Mouse (Mus musculus) forebrain, embryonic 16.5 days (tissue): ENCODE measurements around the gene Olfr1224-ps1. TPM values are rescaled to one million over a fixed set of nuclear protein-coding genes. Genes with fewer than 3 reads are reported as not detected.
"Not testable (repeated sequence)": the region's sequence is repeated elsewhere in the genome, so short reads cannot be mapped to it uniquely, and the experiment has no call there.

Experiments used
- ATAC-seq: fragments of 200-750 bp; cut with Nextera tagmentation; 2 replicates; pipeline ENCODE4 v1.8.0; 2017; ENCODE audit warnings: mild to moderate bottlenecking, moderate library complexity
- H3K27ac ChIP-seq: fragments of 300-500 bp; sonication (generic); 2 replicates; pipeline ENCODE4 v1.5.1; 2014; ENCODE audit warnings: low read length, control low read depth
- H3K27me3 ChIP-seq: fragments of 300-500 bp; sonication (generic); replicated peaks from 2 replicates; pipeline ENCODE4 v1.6.1; 2014; ENCODE audit warnings: low read length; ENCODE audit not compliant: control insufficient read depth, insufficient read depth
- H3K36me3 ChIP-seq: fragments of 300-500 bp; sonication (generic); 2 replicates; pipeline ENCODE4 v1.6.1; 2014; ENCODE audit not compliant: control insufficient read depth, insufficient read depth
- H3K4me1 ChIP-seq: fragments of 300-500 bp; sonication (generic); replicated peaks from 2 replicates; pipeline ENCODE4 v1.6.1; 2014; ENCODE audit warnings: low read length; ENCODE audit not compliant: control insufficient read depth, insufficient read depth
- H3K4me2 ChIP-seq: fragments of 300-500 bp; sonication (generic); 2 replicates; pipeline ENCODE4 v1.6.1; 2014; ENCODE audit warnings: mild to moderate bottlenecking, low read length, control low read depth
- H3K4me3 ChIP-seq: fragments of 300-500 bp; sonication (generic); replicated peaks from 2 replicates; pipeline ENCODE4 v1.5.1; 2014; ENCODE audit warnings: mild to moderate bottlenecking, low read length, control low read depth
- H3K9ac ChIP-seq: fragments of 300-500 bp; sonication (generic); replicated peaks from 2 replicates; pipeline ENCODE4 v1.6.1; 2014; ENCODE audit warnings: low read depth, low read length, control low read depth
- H3K9me3 ChIP-seq: fragments of 300-500 bp; sonication (generic); 2 replicates; pipeline ENCODE4 v1.6.1; 2016; ENCODE audit warnings: low read length; ENCODE audit not compliant: control insufficient read depth
- WGBS: fragments of 180-500 bp; shearing (Covaris S2); extraction: QIAGEN DNeasy Blood & Tissue Kit; methylation state at CpG from one replicate; pipeline ENCODE4 v1.1.7; 2014; 5-methylcytosine and 5-hydroxymethylcytosine counted together
- polyA plus RNA-seq: library from polyadenylated mRNA; unstranded; fragments of >200 nt; fragmentation: Nextera tagmentation; extraction: Ambion mirVana; gene quantifications from 2 replicates; pipeline ENCODE4 v1.2.1, GENCODE M21; 2015

The Olfr1224-ps1 gene
- polyA plus RNA-seq, result not detected in 2 replicates

DNA sequence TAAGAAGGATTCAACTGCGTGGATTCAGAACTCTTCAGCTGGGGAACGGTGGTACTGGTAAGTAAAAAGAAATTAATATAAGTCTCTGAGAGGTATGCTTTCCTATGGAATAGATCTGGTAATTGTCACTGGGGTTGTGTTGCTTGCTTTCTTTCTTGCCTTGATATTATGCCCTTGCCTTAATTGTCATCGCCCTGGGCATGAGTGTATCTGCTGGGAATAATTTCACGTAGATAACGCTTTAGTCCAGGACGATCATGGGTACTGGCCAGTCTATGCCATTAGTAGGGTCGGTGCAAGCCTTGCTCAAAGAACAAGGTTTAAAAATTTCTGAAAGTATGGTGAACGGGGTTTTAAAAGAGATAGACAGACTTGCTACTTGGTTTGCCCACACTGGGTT lies at the start of gene Olfr1224-ps1:
Olfr1224-ps1 (minus strand) TSS at position 101 of the 400 bp plus-strand sequence.
- H3K27ac ChIP-seq, ATAC-seq, H3K27me3 ChIP-seq, H3K36me3 ChIP-seq, H3K4me3 ChIP-seq, H3K9ac ChIP-seq, H3K4me1 ChIP-seq, H3K9me3 ChIP-seq, H3K4me2 ChIP-seq: not testable (repeated sequence)
- WGBS, result 93% methylated on average over 8 of the region's 8 CpGs

DNA sequence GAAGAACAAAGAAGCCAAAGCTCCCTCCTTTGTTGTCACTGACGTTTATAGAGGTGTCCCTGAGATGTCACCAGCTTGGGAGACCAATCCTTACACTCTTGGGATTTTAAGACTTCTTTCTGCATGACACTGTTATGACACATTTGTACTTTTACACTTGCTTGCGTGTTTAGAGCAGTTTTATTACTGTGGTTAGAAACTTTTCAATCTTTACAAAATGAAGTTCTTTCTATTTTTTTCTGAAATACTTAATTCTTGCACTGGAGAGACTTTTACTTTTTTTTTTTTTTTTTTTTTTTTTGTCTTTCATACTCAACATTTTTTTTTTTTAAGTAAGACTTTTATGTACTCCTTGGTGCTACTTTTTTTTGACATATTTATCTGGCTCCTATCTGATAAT lies 36.1 kb upstream of the Olfr1224-ps1 start, which contains the start of gene Olfr1226:
Olfr1226 (minus strand) TSS at position 101 of the 400 bp plus-strand sequence.
- whole genome bisulfite sequencing, result 52% methylated on average over 2 of the region's 2 CpGs
- Histone ChIP-seq H3K27me3 (no peaks in the 10 kb centered on the region), H3K27ac (no peak within 1 kb of the TSS), H3K4me1 (no peaks in the 10 kb centered on the region), H3K4me2 (no peak within 1 kb of the TSS), H3K9ac (no peak within 1 kb of the TSS), H3K36me3 (no peaks in the 10 kb centered on the region), H3K4me3 (no peak within 1 kb of the TSS), H3K9me3 (no peaks in the 10 kb centered on the region)
- no peak for ATAC-seq

DNA sequence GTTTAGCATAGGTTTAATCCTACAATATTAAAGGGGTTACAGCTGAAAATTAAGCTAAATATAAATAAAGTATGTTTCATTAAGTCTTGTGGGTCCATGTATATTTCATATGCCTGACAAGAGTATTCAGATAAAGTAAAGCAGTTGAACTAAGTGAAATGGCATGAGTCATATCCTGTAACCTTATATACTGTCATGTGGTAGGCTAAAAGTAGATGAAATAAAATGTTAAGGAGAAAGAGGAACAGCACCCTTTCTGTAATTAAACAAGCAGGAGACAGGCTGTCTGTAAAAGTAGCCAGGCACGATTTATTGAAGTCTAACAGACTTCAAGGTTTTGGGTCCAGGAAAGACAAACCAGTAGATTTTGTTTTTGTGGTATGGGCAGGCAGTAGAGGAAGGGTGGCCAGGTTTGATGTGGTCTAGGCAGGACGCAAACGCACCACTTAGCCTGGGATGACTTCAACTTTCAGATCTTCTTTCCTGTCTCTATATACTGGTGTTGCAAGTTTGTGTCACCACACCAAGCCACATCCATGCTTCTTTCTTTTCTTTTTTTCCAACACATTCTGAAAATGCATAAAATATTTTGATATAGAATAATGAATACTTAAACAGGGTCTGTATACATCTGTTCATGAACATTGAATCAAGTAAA lies 32.6 kb upstream of the Olfr1224-ps1 start:
- 91% methylated on average over 3 of the region's 3 CpGs for WGBS

DNA sequence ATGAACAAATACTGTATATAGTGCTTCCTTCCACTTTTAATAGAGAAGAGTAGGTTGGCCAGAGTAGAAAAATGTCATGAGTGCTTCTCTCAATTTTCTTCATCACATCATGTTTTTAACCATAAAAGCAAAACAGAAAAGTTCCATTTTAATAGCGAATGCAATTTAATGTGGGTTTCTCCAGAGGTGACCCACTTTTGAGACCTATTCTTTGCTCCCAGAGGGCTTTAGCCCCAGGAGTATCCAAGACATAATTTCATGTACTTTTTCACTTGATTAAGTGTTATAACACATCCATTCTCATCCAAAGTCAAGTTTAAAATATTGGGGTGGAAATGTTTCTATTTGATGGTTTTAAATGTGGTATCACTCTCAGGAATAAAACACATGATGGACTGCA lies 10.7 kb upstream of the Olfr1224-ps1 start, which contains the start of gene Olfr1225:
Olfr1225 (minus strand) TSS at position 101 of the 400 bp plus-strand sequence.
- no peak for ATAC-seq
- WGBS, result 78% methylated on average over 1 of the region's 1 CpGs
- Histone ChIP-seq H3K36me3 (no peaks in the 10 kb centered on the region), H3K9me3 (no peaks in the 10 kb centered on the region), H3K27ac (no peak within 1 kb of the TSS), H3K4me2 (no peak within 1 kb of the TSS), H3K9ac (no peak within 1 kb of the TSS), H3K4me1 (no peaks in the 10 kb centered on the region), H3K27me3 (no peaks in the 10 kb centered on the region), H3K4me3 (no peak within 1 kb of the TSS)

More for the DNA sequence above, 32.6 kb upstream of the Olfr1224-ps1 start:
- no peaks in the 10 kb centered on the region for H3K27me3 ChIP-seq
- H3K9ac ChIP-seq, result no peak overlapping the region
- no peak overlapping the region for H3K4me2 ChIP-seq
- no peaks in the 10 kb centered on the region for H3K36me3 ChIP-seq
- no peaks in the 10 kb centered on the region for H3K4me1 ChIP-seq
- H3K4me3 ChIP-seq, result no peak overlapping the region
- ATAC-seq, result no peak
- H3K9me3 ChIP-seq, result no peaks in the 10 kb centered on the region
- no peak overlapping the region for H3K27ac ChIP-seq

DNA sequence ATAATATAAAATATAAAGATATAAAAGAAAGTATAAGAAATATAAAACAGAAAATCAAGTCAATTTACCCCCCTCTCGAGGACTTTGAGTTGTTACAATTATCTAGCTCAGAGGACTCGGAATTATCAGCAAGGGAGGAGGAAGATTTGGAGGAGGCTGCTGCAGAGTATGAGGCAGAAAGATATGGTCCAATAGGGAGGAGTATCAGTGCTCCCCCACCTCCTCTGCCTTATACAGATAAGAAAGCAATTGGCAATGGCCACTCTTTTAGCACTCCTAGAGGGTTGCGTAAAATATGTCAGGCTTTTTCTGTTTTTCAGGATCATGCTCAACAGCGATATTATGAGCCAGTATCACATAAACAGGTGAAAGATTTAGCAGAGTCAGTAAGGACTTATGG lies 820 bp upstream of the Olfr1224-ps1 start:
- not testable (repeated sequence) for H3K4me2 ChIP-seq, ATAC-seq, H3K4me1 ChIP-seq, H3K9ac ChIP-seq, H3K27ac ChIP-seq, H3K4me3 ChIP-seq, H3K27me3 ChIP-seq, H3K36me3 ChIP-seq, H3K9me3 ChIP-seq
- WGBS, result 93% methylated on average over 4 of the region's 4 CpGs

DNA sequence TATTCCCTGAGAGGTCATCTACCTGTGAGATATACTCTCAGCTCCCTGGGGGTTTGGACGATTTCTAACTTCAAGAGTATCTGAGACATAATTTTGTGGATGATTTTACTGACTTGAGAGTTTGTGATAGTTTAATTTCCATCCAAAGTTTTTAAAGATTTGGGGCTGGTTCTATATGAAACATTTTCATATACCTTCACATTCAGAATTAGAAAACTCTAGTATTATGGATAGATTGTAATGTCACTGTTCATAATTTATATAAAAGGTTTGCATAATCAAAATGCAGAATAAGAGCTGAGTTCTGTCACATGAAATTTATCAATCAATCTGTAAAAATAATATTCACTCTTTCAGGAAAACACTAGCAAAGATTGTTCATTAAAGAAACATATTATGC lies 12.4 kb downstream of the Olfr1224-ps1 start, which contains the start of gene Olfr1223:
Olfr1223 (minus strand) TSS at position 101 of the 400 bp plus-strand sequence.
- Histone ChIP-seq H3K9ac (no peak within 1 kb of the TSS), H3K27ac (no peak within 1 kb of the TSS), H3K27me3 (no peaks in the 10 kb centered on the region), H3K4me1 (no peaks in the 10 kb centered on the region), H3K4me3 (no peak within 1 kb of the TSS), H3K4me2 (no peak within 1 kb of the TSS), H3K9me3 (no peaks in the 10 kb centered on the region), H3K36me3 (no peaks in the 10 kb centered on the region)
- 77% methylated on average over 1 of the region's 1 CpGs for WGBS
- ATAC-seq, result no peak

DNA sequence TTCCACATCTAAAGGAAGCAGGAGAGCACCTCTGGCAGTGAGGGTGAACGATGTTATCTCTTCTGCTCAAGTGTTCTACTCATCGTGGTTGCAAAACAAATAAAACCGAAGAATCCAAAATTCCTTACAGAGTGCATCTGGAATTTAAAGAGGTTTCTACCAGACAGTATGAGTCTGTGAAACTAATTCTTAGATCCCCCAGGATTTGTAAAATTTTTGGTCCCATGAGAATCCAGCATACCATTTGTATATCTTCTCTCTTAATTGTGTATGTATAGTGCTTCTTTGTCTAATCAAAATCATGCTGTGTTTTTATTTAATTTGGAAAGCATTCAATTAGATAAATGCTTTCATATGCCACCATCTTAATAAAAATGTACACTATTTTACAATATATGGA lies 30.9 kb downstream of the Olfr1224-ps1 start, which contains the start of gene Olfr1222:
Olfr1222 (minus strand) TSS at position 101 of the 400 bp plus-strand sequence.
- ATAC-seq, result no peak
- H3K27ac ChIP-seq, result no peak within 1 kb of the TSS
- H3K36me3 ChIP-seq, result no peaks in the 10 kb centered on the region
- no peak within 1 kb of the TSS for H3K4me3 ChIP-seq
- no peaks in the 10 kb centered on the region for H3K27me3 ChIP-seq
- WGBS, result 83% methylated on average over 3 of the region's 3 CpGs
- H3K9me3 ChIP-seq, result no peaks in the 10 kb centered on the region
- no peak within 1 kb of the TSS for H3K9ac ChIP-seq
- no peak within 1 kb of the TSS for H3K4me2 ChIP-seq
- no peaks in the 10 kb centered on the region for H3K4me1 ChIP-seq

DNA sequence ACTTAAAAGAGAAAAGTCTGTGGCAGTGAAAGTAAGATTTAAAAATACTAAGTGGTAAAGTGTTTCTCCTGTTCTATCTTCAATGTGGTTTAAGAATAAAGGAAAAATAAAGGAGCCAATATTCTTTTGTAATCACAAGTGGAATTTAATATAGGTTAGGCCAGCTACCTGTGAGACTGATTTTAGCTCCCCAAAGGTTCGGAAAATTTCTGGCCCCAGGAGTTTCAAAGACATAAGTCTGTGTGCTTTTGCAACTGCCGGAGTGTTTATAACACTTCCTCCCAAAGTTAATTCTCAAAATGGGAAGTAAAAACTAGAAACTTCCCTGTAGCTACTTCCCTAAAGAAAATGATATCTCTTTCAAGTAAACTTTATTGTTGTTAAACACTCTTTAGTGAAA lies 46.7 kb downstream of the Olfr1224-ps1 start, which contains the start of gene Olfr1221:
Olfr1221 (minus strand) TSS at position 101 of the 400 bp plus-strand sequence.
- Histone ChIP-seq H3K9me3 (no peaks in the 10 kb centered on the region), H3K4me3 (no peak within 1 kb of the TSS), H3K27me3 (no peaks in the 10 kb centered on the region), H3K27ac (no peak within 1 kb of the TSS), H3K36me3 (no peaks in the 10 kb centered on the region), H3K4me2 (no peak within 1 kb of the TSS), H3K4me1 (no peaks in the 10 kb centered on the region), H3K9ac (no peak within 1 kb of the TSS)
- WGBS, result 86% methylated on average over 2 of the region's 2 CpGs
- ATAC-seq, result no peak

DNA sequence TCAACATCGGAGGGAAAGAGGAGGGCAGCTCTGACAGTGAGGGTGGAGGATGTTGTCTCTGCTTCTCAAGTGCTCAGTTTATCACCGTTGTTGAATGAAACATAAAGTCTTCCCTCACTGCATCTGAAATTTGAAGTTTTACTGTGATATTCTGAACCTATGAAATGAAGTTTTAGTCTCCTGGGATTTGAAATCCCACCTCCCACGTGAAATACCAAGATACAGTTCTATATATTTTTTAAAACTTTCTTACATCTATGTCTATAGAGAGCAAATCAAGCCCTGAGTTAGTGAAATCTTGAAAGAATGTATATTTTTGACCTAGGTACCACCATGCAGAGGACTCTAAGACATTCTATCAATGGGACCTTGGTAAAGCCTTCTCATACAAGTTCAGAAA lies 57.2 kb downstream of the Olfr1224-ps1 start, which contains the start of gene Olfr1220:
Olfr1220 (minus strand) TSS at position 101 of the 400 bp plus-strand sequence.
- 79% methylated on average over 3 of the region's 3 CpGs for WGBS
- Histone ChIP-seq H3K9me3 (no peaks in the 10 kb centered on the region), H3K9ac (no peak within 1 kb of the TSS), H3K4me1 (no peaks in the 10 kb centered on the region), H3K36me3 (no peaks in the 10 kb centered on the region), H3K4me2 (no peak within 1 kb of the TSS), H3K27me3 (no peaks in the 10 kb centered on the region), H3K27ac (no peak within 1 kb of the TSS), H3K4me3 (no peak within 1 kb of the TSS)
- ATAC-seq, result no peak
